Mouse (Mus musculus) NIH3T3 (cell line): Measurements from ENCODE around the gene Ccdc106.
A peak's percentile ranks its signal among the peaks of the same experiment; 100 is the strongest.
"Not testable (repeated sequence)": the region's sequence is repeated elsewhere in the genome, so short reads cannot be mapped to it uniquely, and the experiment has no call there.

ENCODE experiments used
- DNase-seq: peaks from one replicate; pipeline ENCODE4 v3.0.0-alpha.2; 2012; ENCODE audit warnings: low read depth

Gene Ccdc106

DNA sequence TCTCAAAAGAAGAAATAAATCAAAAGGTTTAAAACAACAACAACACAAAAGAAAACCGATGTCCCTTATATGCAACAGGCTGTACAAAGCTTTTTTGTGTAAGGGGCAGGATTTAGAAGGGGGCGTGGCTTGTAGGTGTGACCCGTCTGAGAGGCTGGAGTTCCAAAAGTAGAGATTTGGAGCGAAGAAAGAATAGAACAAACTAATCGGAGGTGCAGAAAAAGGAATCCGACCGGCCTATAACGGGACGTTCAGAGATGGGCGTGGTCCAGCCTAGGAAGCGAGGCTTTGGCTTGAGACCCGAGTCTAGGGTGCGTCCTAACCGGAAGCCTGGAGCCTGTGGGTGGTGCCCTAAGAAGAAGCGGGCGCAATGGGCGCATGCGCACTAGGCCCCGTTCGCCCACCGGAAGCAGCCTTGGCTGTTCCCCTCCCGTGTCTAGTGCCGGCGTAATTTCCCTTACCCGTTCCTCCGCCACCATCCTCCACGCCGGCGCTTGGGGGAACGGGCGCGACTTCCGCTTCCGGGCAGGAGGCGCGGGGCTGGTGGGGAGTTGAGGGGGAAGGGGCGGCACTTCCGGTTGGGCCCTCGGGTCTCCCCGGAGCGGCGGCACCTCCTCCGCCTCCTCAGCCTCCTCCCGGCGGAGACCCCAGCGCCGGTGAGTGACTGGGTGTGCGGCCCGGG is at the start of gene Ccdc106, which contains the start of gene Zfp865:
TSS of gene Ccdc106 (plus strand) at position 554 of the 682 bp plus-strand sequence.
TSS of gene Zfp865 (plus strand) at position 377 of the 682 bp plus-strand sequence.
- peak; percentile 99 for DNase-seq

- DNase-seq: no peak
These were observed 49.3 kb upstream of the Ccdc106 start, which contains the start of gene Sbk3 for GRCm38 (mm10) chr7:4971068-4971467. Gene Sbk3 (minus strand): TSS chr7:4971168.

DNA sequence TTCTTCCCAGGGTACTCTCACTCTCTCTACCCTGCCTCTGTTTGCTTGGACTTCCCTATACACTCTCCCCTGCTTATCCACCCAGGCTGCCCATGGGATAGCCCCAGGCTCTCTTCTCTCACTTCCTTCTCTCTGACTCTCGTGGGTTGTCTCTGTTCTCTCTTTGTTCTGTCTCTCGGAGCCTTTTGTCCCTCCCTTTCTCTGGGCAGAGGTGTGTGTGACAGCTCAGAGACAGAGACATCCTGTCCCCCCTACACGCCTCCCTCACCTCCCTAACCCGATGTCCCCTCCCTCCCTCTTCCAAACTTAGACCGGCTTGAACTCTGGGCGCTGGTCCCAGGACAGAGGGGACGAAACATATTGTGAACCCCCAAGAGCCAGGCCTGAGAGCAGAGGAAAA is 48.6 kb upstream of the Ccdc106 start:
- no peak for DNase-seq

DNA sequence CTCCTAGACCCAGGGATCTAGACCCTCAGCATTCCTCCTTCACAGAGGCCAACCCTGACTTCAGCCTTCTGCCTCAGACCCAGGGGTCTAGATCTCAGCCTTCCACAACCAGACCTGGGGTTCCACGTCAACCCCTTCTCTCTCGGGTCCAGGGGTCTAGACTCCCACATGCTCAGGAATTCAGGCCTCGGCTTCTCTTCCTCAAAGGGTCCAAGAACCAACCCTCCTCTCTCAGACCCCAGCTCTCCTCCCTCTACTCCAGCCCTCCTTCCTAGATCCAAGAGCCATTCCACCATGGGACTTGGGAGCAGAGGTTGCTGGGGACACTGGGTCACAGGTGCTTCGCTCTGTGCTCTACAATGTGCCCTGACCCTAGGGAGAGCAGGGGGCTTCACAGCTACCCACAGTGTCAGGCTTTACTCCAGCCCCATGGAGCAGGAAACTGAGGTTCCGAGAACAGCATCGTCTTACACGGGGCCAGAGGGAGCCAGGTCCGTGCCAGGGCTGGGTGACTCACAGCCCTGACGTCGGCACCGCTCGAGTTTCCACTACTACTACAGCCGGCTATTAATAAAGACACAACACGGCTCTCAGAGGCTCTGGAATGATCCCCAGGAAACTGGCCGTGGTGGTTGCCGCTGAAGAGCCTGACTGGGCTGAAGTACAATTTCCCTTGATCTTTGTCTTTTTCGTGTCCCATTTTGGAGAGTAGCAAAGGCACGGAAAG is 47.9 kb upstream of the Ccdc106 start:
- peak; percentile 96 for DNase-seq

GRCm38 (mm10) chr7:4975455-4975854 is 44.9 kb upstream of the Ccdc106 start:
- no peak for DNase-seq

GRCm38 (mm10) chr7:4976832-4977231 is 43.5 kb upstream of the Ccdc106 start:
- DNase-seq: peak; percentile 27

- DNase-seq: no peak
These were observed 32.1 kb upstream of the Ccdc106 start for GRCm38 (mm10) chr7:4988250-4988649.

- no peak for DNase-seq
These were observed 26.9 kb upstream of the Ccdc106 start for GRCm38 (mm10) chr7:4993347-4993998.

DNA sequence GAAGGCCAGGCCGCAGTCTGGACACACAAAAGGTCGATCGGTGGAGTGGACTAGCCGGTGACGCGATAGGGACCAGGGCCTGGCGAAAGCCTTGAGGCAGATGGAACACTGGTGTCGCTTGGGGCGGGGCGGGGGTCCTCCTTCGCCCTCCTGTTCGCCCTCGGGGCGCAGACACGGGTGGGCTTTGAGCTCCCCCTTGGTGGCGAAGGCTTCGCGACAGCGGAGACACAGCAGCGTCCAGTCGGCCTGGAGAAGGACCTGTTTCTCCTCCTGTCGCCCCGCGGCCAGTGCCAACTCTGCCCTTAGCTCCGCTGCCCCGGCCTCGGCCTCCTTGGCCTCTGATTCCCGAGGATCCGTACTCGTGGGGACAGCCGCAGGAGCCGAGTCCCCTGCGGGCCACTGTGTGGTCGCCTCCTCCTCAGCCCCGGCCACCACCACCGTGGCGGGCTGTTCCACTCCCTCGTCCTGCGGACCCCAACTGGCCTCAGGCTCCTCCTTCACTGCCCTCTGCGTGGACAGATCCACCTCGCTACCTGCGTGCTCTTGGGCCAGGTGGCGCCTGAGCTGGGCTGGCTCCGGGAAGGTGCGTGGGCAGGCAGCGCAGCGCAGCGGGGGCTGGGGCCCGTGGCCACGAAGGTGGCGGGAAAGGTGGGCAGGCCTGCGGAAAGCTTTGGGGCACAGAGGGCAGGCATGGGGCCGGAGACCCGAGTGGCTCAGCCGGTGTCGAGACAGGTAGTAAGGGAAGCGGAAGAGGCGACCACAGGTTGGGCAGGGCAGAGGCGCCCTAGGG is 26.2 kb upstream of the Ccdc106 start:
- no peak for DNase-seq

DNA sequence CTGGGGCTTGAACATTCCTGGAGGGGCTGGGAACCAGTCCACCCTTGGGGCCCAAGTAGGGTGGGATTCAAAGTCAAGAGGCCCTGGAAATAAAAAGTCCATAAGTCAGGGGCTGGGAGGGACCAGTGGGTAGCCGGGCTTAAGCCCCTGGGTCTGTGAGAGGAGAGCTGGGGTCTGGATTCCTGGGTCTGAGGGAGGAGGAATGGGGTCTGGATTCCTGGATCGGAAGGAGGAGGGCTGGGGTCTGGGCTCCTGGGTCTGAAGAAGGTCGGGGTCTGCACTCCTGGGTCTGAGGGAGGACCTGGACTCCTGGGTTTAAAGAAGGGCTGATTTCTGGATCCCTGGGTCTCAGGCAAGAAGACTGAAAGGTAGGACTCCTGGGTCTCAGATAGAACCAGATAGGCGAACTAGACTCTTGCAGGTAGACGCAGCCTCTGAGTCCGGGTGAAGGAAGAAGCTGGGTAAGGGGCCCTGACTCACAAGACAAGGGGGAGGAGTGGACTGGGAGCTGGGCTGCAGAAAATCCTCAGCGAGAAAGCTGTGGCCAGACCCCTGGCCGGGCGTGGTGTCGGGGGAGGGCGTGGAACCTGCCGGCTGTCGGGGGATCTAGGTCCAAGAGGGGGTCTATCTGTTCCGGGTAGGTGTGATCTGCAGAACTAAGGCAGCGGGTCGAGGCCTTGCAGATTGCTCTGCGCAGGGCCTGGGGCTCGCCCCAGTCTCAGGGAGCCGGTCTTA is 24.9 kb upstream of the Ccdc106 start:
- no peak for DNase-seq

DNA sequence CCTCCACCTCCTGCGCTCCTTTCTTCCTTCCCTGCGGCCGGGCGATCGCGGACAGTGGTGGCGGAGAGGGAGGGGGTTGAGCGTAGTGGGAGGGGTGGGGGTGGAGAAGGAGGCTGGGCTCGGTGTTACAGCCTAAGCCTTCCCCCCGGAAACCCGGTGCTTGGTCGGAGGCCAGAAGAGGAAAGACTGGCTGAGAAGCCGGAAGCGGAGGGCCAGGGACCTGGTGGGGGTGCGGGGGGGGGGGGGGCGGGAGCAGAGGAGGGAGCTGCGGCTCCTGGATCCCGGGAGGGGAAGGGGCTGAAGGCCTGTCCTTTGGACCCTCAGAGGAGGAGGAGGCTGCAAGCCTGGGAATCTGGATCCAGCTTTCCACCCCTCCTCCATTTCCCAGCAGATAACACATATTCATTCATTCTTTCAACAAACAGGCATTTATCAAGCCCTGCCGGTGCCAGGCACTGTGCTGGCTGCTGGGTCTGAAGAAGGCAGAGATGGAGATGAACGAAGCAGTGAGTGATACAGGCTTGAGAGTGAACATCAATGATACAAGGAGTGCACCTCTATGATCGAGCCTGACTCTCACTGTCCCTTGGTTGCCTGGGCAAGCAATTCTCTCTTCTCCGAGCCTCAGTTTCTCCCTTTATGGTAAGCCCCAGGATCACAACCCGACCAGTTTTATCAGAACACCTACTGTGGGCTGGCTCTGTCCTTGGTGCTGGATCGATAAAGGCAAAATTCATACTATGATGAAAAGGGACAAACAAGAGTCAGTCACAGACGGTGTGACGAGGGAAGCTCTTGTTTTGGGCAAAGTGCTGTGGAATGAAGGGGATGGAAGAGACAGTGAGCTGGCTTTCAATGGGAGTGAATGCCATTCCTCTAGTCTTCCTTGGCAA is 24.1 kb upstream of the Ccdc106 start, which contains the start of gene Zfp579:
TSS of gene Zfp579 (minus strand) at position 156 of the 893 bp plus-strand sequence.
- DNase-seq: peak; percentile 96

GRCm38 (mm10) chr7:4996934-4997333 is 23.4 kb upstream of the Ccdc106 start:
- peak; percentile 56 for DNase-seq

- DNase-seq: peak; percentile 58
These were observed 20.5 kb upstream of the Ccdc106 start for GRCm38 (mm10) chr7:4999876-5000275.

DNA sequence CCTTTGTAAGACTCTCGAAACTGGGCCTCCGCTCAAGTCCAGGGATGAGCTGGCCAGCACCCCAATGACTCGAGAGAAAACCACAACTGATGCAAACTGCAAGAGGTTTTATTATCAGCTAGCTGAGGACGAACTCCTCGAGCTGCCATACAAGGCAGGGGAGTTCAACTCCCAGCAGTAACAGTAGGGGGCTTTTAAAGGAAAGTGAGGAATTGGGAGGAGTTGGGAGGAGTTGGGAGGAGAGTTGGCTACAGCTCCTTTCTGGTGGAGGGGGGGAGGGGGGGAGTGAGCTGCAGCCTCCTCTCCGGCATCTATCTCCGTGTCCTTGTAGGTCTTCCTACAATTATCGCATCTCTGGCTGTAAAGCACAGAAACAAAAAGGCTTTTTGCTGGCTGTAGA is 17.5 kb upstream of the Ccdc106 start:
- not testable (repeated sequence) for DNase-seq

DNA sequence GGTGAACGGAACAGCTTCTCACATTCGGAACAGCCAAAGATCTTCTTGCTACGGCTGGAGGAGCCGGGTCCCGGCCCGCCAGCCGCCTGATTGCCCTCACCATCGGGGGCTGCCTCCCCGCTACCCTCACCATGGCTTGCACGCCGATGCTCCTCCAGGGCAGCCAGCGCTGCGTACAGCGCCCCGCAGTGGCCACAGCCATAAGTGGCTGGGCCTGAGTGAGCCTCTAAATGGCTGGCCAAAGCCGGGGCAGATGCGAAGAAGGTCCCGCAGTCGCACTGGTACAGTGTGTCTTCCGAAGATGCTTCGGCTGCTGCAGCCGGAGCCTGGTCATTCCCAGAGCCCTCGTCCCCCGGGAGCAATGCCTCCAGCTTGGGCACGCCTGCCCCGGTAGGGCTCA is 12.1 kb upstream of the Ccdc106 start:
- no peak for DNase-seq

GRCm38 (mm10) chr7:5012681-5013513 is 7.5 kb upstream of the Ccdc106 start:
- peak; percentile 17 for DNase-seq

- peak; percentile 99 for DNase-seq
These were observed 5.9 kb upstream of the Ccdc106 start, which contains the start of the genes Zfp524 and Fiz1 for GRCm38 (mm10) chr7:5014251-5015117. Gene Zfp524 (plus strand): TSS chr7:5014415. Gene Fiz1 (minus strand): TSS chr7:5014697.
